Mouse (Mus musculus): ENCODE results near the gene Dnah2.

Dnah2 gene

GRCm38 (mm10) chr11:69463996-69464395 lies 84.9 kb downstream of the Dnah2 start:
- no peak for DNase-seq (ENCODE audit: extremely low spot score)

GRCm38 (mm10) chr11:69461568-69461967 lies 87.3 kb downstream of the Dnah2 start:
- no peak for DNase-seq (ENCODE audit: extremely low spot score)

GRCm38 (mm10) chr11:69459883-69460282 lies 89.0 kb downstream of the Dnah2 start:
- no peak for DNase-seq (ENCODE audit: extremely low spot score)

GRCm38 (mm10) chr11:69457006-69457579 lies 91.8 kb downstream of the Dnah2 start:
- peak; percentile 54 for DNase-seq (ENCODE audit: extremely low spot score)

GRCm38 (mm10) chr11:69452114-69452867 lies 96.6 kb downstream of the Dnah2 start:
- DNase-seq (ENCODE audit: extremely low spot score): peak; percentile 39

GRCm38 (mm10) chr11:69447299-69447698 lies 101.6 kb downstream of the Dnah2 start:
- DNase-seq (ENCODE audit: extremely low spot score): no peak

GRCm38 (mm10) chr11:69443328-69443727 lies 105.6 kb downstream of the Dnah2 start:
- DNase-seq (ENCODE audit: extremely low spot score): peak; percentile 28

GRCm38 (mm10) chr11:69437291-69437690 lies 111.6 kb downstream of the Dnah2 start:
- no peak for DNase-seq (ENCODE audit: extremely low spot score)

GRCm38 (mm10) chr11:69433189-69433588 lies 115.7 kb downstream of the Dnah2 start:
- no peak for DNase-seq (ENCODE audit: extremely low spot score)

- DNase-seq (ENCODE audit: extremely low spot score): no peak
These were observed 116.3 kb downstream of the Dnah2 start for GRCm38 (mm10) chr11:69432640-69432982.

GRCm38 (mm10) chr11:69431829-69432639 lies 116.9 kb downstream of the Dnah2 start:
- peak; percentile 70 for DNase-seq (ENCODE audit: extremely low spot score)

- DNase-seq (ENCODE audit: extremely low spot score): no peak
These were observed 118.3 kb downstream of the Dnah2 start for GRCm38 (mm10) chr11:69430631-69431030.

- DNase-seq (ENCODE audit: extremely low spot score): no peak
These were observed 119.6 kb downstream of the Dnah2 start for GRCm38 (mm10) chr11:69429313-69429712.

GRCm38 (mm10) chr11:69428751-69429150 lies 120.2 kb downstream of the Dnah2 start:
- DNase-seq (ENCODE audit: extremely low spot score): no peak

- DNase-seq (ENCODE audit: extremely low spot score): no peak
These were observed 122.7 kb downstream of the Dnah2 start for GRCm38 (mm10) chr11:69426246-69426645.

- no peak for DNase-seq (ENCODE audit: extremely low spot score)
These were observed 125.0 kb downstream of the Dnah2 start for GRCm38 (mm10) chr11:69423885-69424284.

- DNase-seq (ENCODE audit: extremely low spot score): no peak
These were observed 126.1 kb downstream of the Dnah2 start for GRCm38 (mm10) chr11:69422842-69423241.

GRCm38 (mm10) chr11:69421131-69421977 lies 127.6 kb downstream of the Dnah2 start:
- no peak for DNase-seq (ENCODE audit: extremely low spot score)

GRCm38 (mm10) chr11:69420554-69421000 lies 128.3 kb downstream of the Dnah2 start:
- no peak for DNase-seq (ENCODE audit: extremely low spot score)

- peak; percentile 77 for DNase-seq (ENCODE audit: extremely low spot score)
These were observed 128.9 kb downstream of the Dnah2 start for GRCm38 (mm10) chr11:69419813-69420553.

- DNase-seq (ENCODE audit: extremely low spot score): peak; percentile 52
These were observed 129.5 kb downstream of the Dnah2 start for GRCm38 (mm10) chr11:69419443-69419812.

All from embryo, embryonic 9.5 days (tissue).